11 mouse cellular contexts compared by ENCODE assay signal in genomic region chr2:25177685-25178084, GRCm38 (mm10). TPM values are rescaled to one million over a fixed set of nuclear protein-coding genes. Genes with fewer than 3 reads are reported as not detected.
A peak's percentile ranks its signal among the peaks of the same experiment; 100 is the strongest.
DNase-seq lines count a peak whose midpoint lies in the region; ATAC-seq and TF ChIP-seq lines count a peak whose summit lies in the region.
"Had no signal": no experiment of that assay in that cellular context is flagged by ENCODE, and none has a peak within 500 bp of the region (broad histone marks: within the 10 kb centered on the region; RNA-seq: fewer than 3 reads in every experiment).

No protein-coding gene starts in this region.

- no peaks in the 10 kb centered on the region for H3K9me3 ChIP-seq in embryonic facial prominence, embryonic 14.5 days (ENCODE audit: control insufficient read depth, low read length)
- H3K9me3 ChIP-seq in hindbrain, embryonic 13.5 days: no peaks in the 10 kb centered on the region
- H3K9me3 ChIP-seq in limb, embryonic 13.5 days: no peaks in the 10 kb centered on the region
- no peaks in the 10 kb centered on the region for H3K9me3 ChIP-seq in neural tube, embryonic 14.5 days (ENCODE audit: control insufficient read depth, low read length)
- H3K9me3 ChIP-seq: megakaryocyte, embryonic 14.5 days had no signal

- H3K36me3 ChIP-seq in embryonic facial prominence, embryonic 14.5 days (ENCODE audit: control insufficient read depth, insufficient read depth, low read length): no peaks in the 10 kb centered on the region
- H3K36me3 ChIP-seq in hindbrain, embryonic 13.5 days: no peaks in the 10 kb centered on the region
- no peaks in the 10 kb centered on the region for H3K36me3 ChIP-seq in limb, embryonic 13.5 days
- no peaks in the 10 kb centered on the region for H3K36me3 ChIP-seq in neural tube, embryonic 14.5 days (ENCODE audit: control insufficient read depth, insufficient read depth, low read length)
- H3K36me3 ChIP-seq: G1E had no signal

- no peak for TF ChIP-seq CTCF in layer of hippocampus, adult 2 months (conservative IDR thresholded peaks at IDR 0.05)

- peaks cover 20% of the 10 kb centered on the region for H3K4me1 ChIP-seq in embryonic facial prominence, embryonic 14.5 days (ENCODE audit: control insufficient read depth, insufficient read depth, low read length)
- H3K4me1 ChIP-seq in hindbrain, embryonic 13.5 days (replicated peaks): peaks cover 70% of the 10 kb centered on the region
- peaks cover 58% of the 10 kb centered on the region for H3K4me1 ChIP-seq in limb, embryonic 13.5 days
- H3K4me1 ChIP-seq in neural tube, embryonic 14.5 days (ENCODE audit: control insufficient read depth, insufficient read depth, low read length): peaks cover 17% of the 10 kb centered on the region

- peak overlapping the region; percentile 25; the same call in 1 of the 2 replicates for H3K4me2 ChIP-seq in embryonic facial prominence, embryonic 14.5 days (ENCODE audit: low read depth, low read length)
- peak overlapping the region; percentile 31 for H3K4me2 ChIP-seq in hindbrain, embryonic 13.5 days
- peak overlapping the region; percentile 35 for H3K4me2 ChIP-seq in limb, embryonic 13.5 days (replicated peaks)
- peak overlapping the region; percentile 36 for H3K4me2 ChIP-seq in neural tube, embryonic 14.5 days (ENCODE audit: low read depth, low read length)

- ATAC-seq in embryonic facial prominence, embryonic 14.5 days (ENCODE audit: low read depth): no peak
- ATAC-seq in hindbrain, embryonic 13.5 days (ENCODE audit: low FRiP score): peak; percentile 34; the same call in 1 of the 2 replicates
- ATAC-seq in limb, embryonic 13.5 days (ENCODE audit: low FRiP score, low read depth): peak; percentile 9; the same call in 1 of the 2 replicates
- peak; percentile 23 for ATAC-seq in neural tube, embryonic 14.5 days (ENCODE audit: low read depth)
- no peak for ATAC-seq in erythroblast, adult 5-6 weeks (replicated peaks; ENCODE audit: low FRiP score, poor library complexity, severe bottlenecking)

- peak overlapping the region; percentile 91 for H3K27ac ChIP-seq in layer of hippocampus, adult 2 months
- peak overlapping the region; percentile 58; the same call in 1 of the 2 replicates for H3K27ac ChIP-seq in embryonic facial prominence, embryonic 14.5 days (replicated peaks; ENCODE audit: low read depth, low read length)
- peak overlapping the region; percentile 88 for H3K27ac ChIP-seq in hindbrain, embryonic 13.5 days
- peak overlapping the region; percentile 11; the same call in 1 of the 2 replicates for H3K27ac ChIP-seq in limb, embryonic 13.5 days
- H3K27ac ChIP-seq in neural tube, embryonic 14.5 days (ENCODE audit: low read depth, low read length): peak overlapping the region; percentile 66

- no peak for DNase-seq in layer of hippocampus, adult 2 months (ENCODE audit: low spot score in 2 of 2)
- DNase-seq in layer of hippocampus, postnatal 36 days: no peak
- DNase-seq in embryonic facial prominence, embryonic 14.5 days (ENCODE audit: low spot score): peak; percentile 78
- DNase-seq in thymus, adult 18-20 months: no peak

- peaks cover 50% of the 10 kb centered on the region for H3K27me3 ChIP-seq in embryonic facial prominence, embryonic 14.5 days (replicated peaks; ENCODE audit: control insufficient read depth, insufficient read depth, low read length)
- H3K27me3 ChIP-seq in hindbrain, embryonic 13.5 days: 0 out of 2 replicates have a peak, but pooled peaks cover 5% of the 10 kb centered on the region
- peaks cover 49% of the 10 kb centered on the region for H3K27me3 ChIP-seq in limb, embryonic 13.5 days
- H3K27me3 ChIP-seq in neural tube, embryonic 14.5 days (ENCODE audit: control insufficient read depth, insufficient read depth, low read length): no peaks in the 10 kb centered on the region

- H3K9ac ChIP-seq in embryonic facial prominence, embryonic 14.5 days (ENCODE audit: low read depth, low read length): peak overlapping the region; percentile 46
- peak overlapping the region; percentile 58 for H3K9ac ChIP-seq in hindbrain, embryonic 13.5 days
- no peak overlapping the region for H3K9ac ChIP-seq in limb, embryonic 13.5 days
- H3K9ac ChIP-seq in neural tube, embryonic 14.5 days (replicated peaks; ENCODE audit: low read depth, low read length): no peak overlapping the region

- peak overlapping the region; percentile 28; the same call in 1 of the 2 replicates for H3K4me3 ChIP-seq in layer of hippocampus, adult 2 months
- no peak overlapping the region for H3K4me3 ChIP-seq in embryonic facial prominence, embryonic 14.5 days (ENCODE audit: low read depth, low read length)
- H3K4me3 ChIP-seq in hindbrain, embryonic 13.5 days: peak overlapping the region; percentile 9; the same call in 1 of the 2 replicates
- H3K4me3 ChIP-seq in limb, embryonic 13.5 days: no peak overlapping the region
- H3K4me3 ChIP-seq in neural tube, embryonic 14.5 days (ENCODE audit: low read depth, low read length): peak overlapping the region; percentile 14; the same call in 1 of the 2 replicates
- H3K4me3 ChIP-seq: erythroblast, embryonic 14.5 days had no signal

- 7% methylated on average over 5 of the region's 6 CpGs for WGBS in embryonic facial prominence, embryonic 14.5 days
- 2% methylated on average over 5 of the region's 6 CpGs for WGBS in hindbrain, embryonic 13.5 days
- WGBS in limb, embryonic 13.5 days: 5% methylated on average over 6 of the region's 6 CpGs
- WGBS in neural tube, embryonic 14.5 days: 3% methylated on average over 6 of the region's 6 CpGs

RNA-seq across cellular contexts. Expression of gene Nrarp, which starts 2.9 kb away (rescaled TPM):
- total RNA-seq in layer of hippocampus, adult 2 months (2021): 10 to 100 TPM; 21.3 to 21.9 TPM
- total RNA-seq in layer of hippocampus, postnatal 36 days (2021): 10 to 100 TPM; 21.3 to 21.5 TPM
- 16.5 and 20.9 TPM in 2 replicates for polyA plus RNA-seq in embryonic facial prominence, embryonic 14.5 days (2014; fragmentation: Nextera tagmentation; extraction: Ambion mirVana)
- polyA plus RNA-seq in hindbrain, embryonic 13.5 days (2015; fragmentation: Nextera tagmentation; extraction: Ambion mirVana): 21.4 and 24.6 TPM in 2 replicates
- 12.6 and 15.3 TPM in 2 replicates for polyA plus RNA-seq in limb, embryonic 13.5 days (2015; fragmentation: Nextera tagmentation; extraction: Ambion mirVana)
- 10.7 and 15.1 TPM in 2 replicates for polyA plus RNA-seq in neural tube, embryonic 14.5 days (2014; fragmentation: Nextera tagmentation; extraction: Ambion mirVana)
- total RNA-seq in erythroblast, adult 5-6 weeks (2015; ENCODE audit: low replicate concordance): not detected in 2 replicates
- total RNA-seq in erythroblast, adult 5-6 weeks (2017; ENCODE audit: low replicate concordance): 0.51 TPM in 1 of 2 replicates, not detected in the other
- polyA plus RNA-seq: G1E had no signal

RNA-seq across cellular contexts. Expression of gene Tor4a, which starts 19.0 kb away (rescaled TPM):
- 1 to 10 TPM; 2.2 to 3.0 TPM for total RNA-seq in layer of hippocampus, adult 2 months (2021)
- total RNA-seq in layer of hippocampus, postnatal 36 days (2021): 1 to 10 TPM; 1.3 to 1.8 TPM
- polyA plus RNA-seq in embryonic facial prominence, embryonic 14.5 days (2014; fragmentation: Nextera tagmentation; extraction: Ambion mirVana): 7.5 and 7.8 TPM in 2 replicates
- polyA plus RNA-seq in hindbrain, embryonic 13.5 days (2015; fragmentation: Nextera tagmentation; extraction: Ambion mirVana): 1.6 and 1.9 TPM in 2 replicates
- 4.1 and 4.8 TPM in 2 replicates for polyA plus RNA-seq in limb, embryonic 13.5 days (2015; fragmentation: Nextera tagmentation; extraction: Ambion mirVana)
- polyA plus RNA-seq in neural tube, embryonic 14.5 days (2014; fragmentation: Nextera tagmentation; extraction: Ambion mirVana): 0.88 and 1.4 TPM in 2 replicates
- total RNA-seq in erythroblast, adult 5-6 weeks (2015; ENCODE audit: low replicate concordance): 3.1 and 5.0 TPM in 2 replicates
- total RNA-seq in erythroblast, adult 5-6 weeks (2017; ENCODE audit: low replicate concordance): 6.7 and 7.4 TPM in 2 replicates

RNA-seq across cellular contexts. Expression of gene Nelfb, which starts 33.6 kb away (rescaled TPM):
- total RNA-seq in layer of hippocampus, adult 2 months (2021): 10 to 100 TPM; 57.0 to 58.5 TPM
- total RNA-seq in layer of hippocampus, postnatal 36 days (2021): 10 to 100 TPM; 55.1 to 58.1 TPM
- 76.8 and 94.4 TPM in 2 replicates for polyA plus RNA-seq in embryonic facial prominence, embryonic 14.5 days (2014; fragmentation: Nextera tagmentation; extraction: Ambion mirVana)
- 98.3 and 104 TPM in 2 replicates for polyA plus RNA-seq in hindbrain, embryonic 13.5 days (2015; fragmentation: Nextera tagmentation; extraction: Ambion mirVana)
- 122 and 124 TPM in 2 replicates for polyA plus RNA-seq in limb, embryonic 13.5 days (2015; fragmentation: Nextera tagmentation; extraction: Ambion mirVana)
- polyA plus RNA-seq in neural tube, embryonic 14.5 days (2014; fragmentation: Nextera tagmentation; extraction: Ambion mirVana): 74.7 and 86.2 TPM in 2 replicates
- 0.77 and 6.1 TPM in 2 replicates for total RNA-seq in erythroblast, adult 5-6 weeks (2015; ENCODE audit: low replicate concordance)
- 19.5 and 25.7 TPM in 2 replicates for total RNA-seq in erythroblast, adult 5-6 weeks (2017; ENCODE audit: low replicate concordance)

RNA-seq across cellular contexts. Expression of gene Stpg3, which starts 36.8 kb away (rescaled TPM):
- under 1 TPM in 1 of 2 experiments, not detected in 1; 0.33 TPM for total RNA-seq in layer of hippocampus, adult 2 months (2021)
- total RNA-seq in layer of hippocampus, postnatal 36 days (2021): not detected
- not detected in 2 replicates for polyA plus RNA-seq in embryonic facial prominence, embryonic 14.5 days (2014; fragmentation: Nextera tagmentation; extraction: Ambion mirVana)
- polyA plus RNA-seq in hindbrain, embryonic 13.5 days (2015; fragmentation: Nextera tagmentation; extraction: Ambion mirVana): not detected in 2 replicates
- polyA plus RNA-seq in limb, embryonic 13.5 days (2015; fragmentation: Nextera tagmentation; extraction: Ambion mirVana): 0.11 TPM in 1 of 2 replicates, not detected in the other
- polyA plus RNA-seq in neural tube, embryonic 14.5 days (2014; fragmentation: Nextera tagmentation; extraction: Ambion mirVana): not detected in 2 replicates
- not detected in 2 replicates for total RNA-seq in erythroblast, adult 5-6 weeks (2015; ENCODE audit: low replicate concordance)
- total RNA-seq in erythroblast, adult 5-6 weeks (2017; ENCODE audit: low replicate concordance): 0.34 TPM in 1 of 2 replicates, not detected in the other
- total RNA-seq: G1E had no signal
- polyA plus RNA-seq: erythroblast, embryonic 14.5 days; G1E had no signal

RNA-seq across cellular contexts. Expression of gene Fam166a, which starts 40.9 kb away (rescaled TPM):
- not detected for total RNA-seq in layer of hippocampus, adult 2 months (2021)
- total RNA-seq in layer of hippocampus, postnatal 36 days (2021): not detected
- not detected in 2 replicates for polyA plus RNA-seq in embryonic facial prominence, embryonic 14.5 days (2014; fragmentation: Nextera tagmentation; extraction: Ambion mirVana)
- polyA plus RNA-seq in hindbrain, embryonic 13.5 days (2015; fragmentation: Nextera tagmentation; extraction: Ambion mirVana): 0.40 and 1.3 TPM in 2 replicates
- polyA plus RNA-seq in limb, embryonic 13.5 days (2015; fragmentation: Nextera tagmentation; extraction: Ambion mirVana): not detected in 2 replicates
- 0.91 TPM in 1 of 2 replicates, not detected in the other for polyA plus RNA-seq in neural tube, embryonic 14.5 days (2014; fragmentation: Nextera tagmentation; extraction: Ambion mirVana)
- not detected in 2 replicates for total RNA-seq in erythroblast, adult 5-6 weeks (2015; ENCODE audit: low replicate concordance)
- not detected in 2 replicates for total RNA-seq in erythroblast, adult 5-6 weeks (2017; ENCODE audit: low replicate concordance)
- total RNA-seq: G1E had no signal
- polyA plus RNA-seq: erythroblast, embryonic 14.5 days; G1E had no signal

Comparison
In these comparisons a context has a peak if more than half of its experiments do, and no peak if none do; other contexts are left out.
1. H3K27ac ChIP-seq: peak in every context shown above with its lines; median percentile 91 in layer of hippocampus, adult 2 months; 88 in hindbrain, embryonic 13.5 days; 66 in neural tube, embryonic 14.5 days; 58 in embryonic facial prominence, embryonic 14.5 days; 11 in limb, embryonic 13.5 days.
2. H3K4me3 ChIP-seq: peak in layer of hippocampus, adult 2 months (single experiment), hindbrain, embryonic 13.5 days (single experiment) and neural tube, embryonic 14.5 days (single experiment); none in embryonic facial prominence, embryonic 14.5 days (single experiment) and limb, embryonic 13.5 days (single experiment).
3. ATAC-seq: peak in hindbrain, embryonic 13.5 days (single experiment), limb, embryonic 13.5 days (single experiment) and neural tube, embryonic 14.5 days (single experiment); none in embryonic facial prominence, embryonic 14.5 days (single experiment) and erythroblast, adult 5-6 weeks (single experiment).
4. H3K9ac ChIP-seq: peak in embryonic facial prominence, embryonic 14.5 days (single experiment) and hindbrain, embryonic 13.5 days (single experiment); none in limb, embryonic 13.5 days (single experiment) and neural tube, embryonic 14.5 days (single experiment).
5. Peak in every context shown above with its lines, with median percentiles within 50 percentile points of each other: H3K4me2 ChIP-seq.